Mouse (Mus musculus): ENCODE measurements at regions not wholly inside any gene's neighbourhood (a gene's known extent, or its start where the extent isn't known, plus 50 kb on each side); places are given as distances from the start of the nearest gene placed in this dataset.

GRCm38 (mm10) chr17:67440961-67441360, 86.7 kb upstream of the Ptprm start:
- ATAC-seq (ENCODE audit: insufficient number of reproducible peaks, low FRiP score, low TSS enrichment, low read depth): no peak
- Histone ChIP-seq H3K9me3 (replicated peaks) (peaks cover 6% of the 10 kb centered on the region; the same call in 1 of the 2 replicates), H3K9ac (no peak overlapping the region), H3K36me3 (no peaks in the 10 kb centered on the region), H3K4me1 (no peaks in the 10 kb centered on the region), H3K27me3 (no peaks in the 10 kb centered on the region), H3K4me2 (replicated peaks) (no peak overlapping the region), H3K27ac (replicated peaks) (no peak overlapping the region), H3K4me3 (replicated peaks) (no peak overlapping the region)
- 71% methylated on average over 2 of the region's 2 CpGs for WGBS

DNA sequence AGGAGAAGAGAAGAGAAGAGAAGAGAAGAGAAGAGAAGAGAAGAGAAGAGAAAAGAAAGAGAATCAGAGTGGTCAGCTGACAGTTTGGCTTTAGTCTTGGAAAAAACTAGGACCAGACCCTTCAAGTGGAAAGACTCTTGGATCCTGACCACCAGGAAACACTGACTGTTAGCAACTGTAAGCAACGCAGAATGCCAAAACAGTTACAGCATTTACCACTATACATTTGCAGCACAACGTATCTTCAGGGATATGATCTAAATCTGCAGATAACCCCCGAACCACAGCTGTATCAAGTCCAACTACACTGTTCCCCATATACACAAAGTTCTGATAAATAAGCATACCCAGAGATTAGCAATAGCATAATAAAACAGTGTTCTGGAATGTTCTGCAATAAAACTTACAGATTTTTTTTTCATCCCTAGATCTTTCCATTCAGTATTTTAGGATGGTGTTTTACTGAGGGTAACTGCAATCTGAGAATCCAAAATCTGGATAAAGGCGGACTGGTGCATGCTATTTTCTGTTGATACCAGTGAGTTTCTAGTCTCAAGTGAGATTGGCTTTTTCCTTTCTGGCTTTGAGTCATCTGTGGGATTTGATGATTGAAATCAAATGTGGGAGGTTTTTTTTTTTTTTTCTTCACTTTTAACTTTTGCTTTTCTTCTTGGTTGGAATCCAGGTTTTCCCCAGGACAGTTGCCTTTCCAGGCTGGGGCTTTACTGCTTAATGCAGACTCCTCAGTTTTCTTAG, 65.9 kb upstream of the Ptprm start:
- Histone ChIP-seq H3K36me3 (no peaks in the 10 kb centered on the region), H3K27me3 (no peaks in the 10 kb centered on the region), H3K4me2 (replicated peaks) (no peak overlapping the region), H3K9me3 (replicated peaks) (no peaks in the 10 kb centered on the region), H3K27ac (replicated peaks) (no peak overlapping the region), H3K4me1 (no peaks in the 10 kb centered on the region), H3K9ac (no peak overlapping the region), H3K4me3 (replicated peaks) (no peak overlapping the region)
- 51% methylated on average over 4 of the region's 4 CpGs for WGBS
- no peak for ATAC-seq (ENCODE audit: insufficient number of reproducible peaks, low FRiP score, low TSS enrichment, low read depth)

DNA sequence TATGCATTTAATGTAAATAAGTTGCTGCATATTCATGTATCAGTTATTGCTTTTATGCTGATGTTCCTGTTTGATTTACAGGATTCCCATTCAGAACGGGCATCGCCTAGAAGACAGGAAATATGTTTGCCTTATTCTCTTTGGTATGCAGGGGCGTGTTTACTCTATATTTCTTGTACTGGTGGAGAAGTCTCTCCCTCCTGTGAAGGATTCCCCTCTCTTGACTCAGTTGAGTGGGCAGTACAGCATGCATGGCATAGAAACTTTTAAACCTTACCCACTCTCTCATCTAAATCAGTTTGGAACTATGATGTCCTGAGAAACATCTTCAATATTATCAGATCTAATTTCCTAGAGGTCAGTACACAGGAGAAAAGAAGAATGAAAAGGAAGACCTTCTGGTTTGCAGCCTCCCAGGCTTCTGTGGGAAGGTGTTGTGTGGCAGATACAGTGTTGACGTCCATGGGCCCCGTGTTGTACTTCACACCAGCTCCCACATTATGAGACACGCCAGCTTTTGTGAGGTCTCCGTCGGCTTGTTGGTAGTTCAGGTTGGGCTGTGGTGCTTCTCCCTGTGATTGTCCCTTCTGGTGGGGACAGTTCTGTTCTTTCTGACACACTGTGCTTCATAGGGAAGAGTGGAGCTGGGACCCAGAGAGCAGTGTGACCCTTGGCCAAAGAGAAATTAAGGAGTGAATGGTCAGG, 58.4 kb upstream of the Ptprm start:
- no peaks in the 10 kb centered on the region for H3K9me3 ChIP-seq (replicated peaks)
- H3K4me3 ChIP-seq (replicated peaks): no peak overlapping the region
- ATAC-seq (ENCODE audit: insufficient number of reproducible peaks, low FRiP score, low TSS enrichment, low read depth): no peak
- H3K27me3 ChIP-seq: no peaks in the 10 kb centered on the region
- H3K4me2 ChIP-seq (replicated peaks): no peak overlapping the region
- H3K4me1 ChIP-seq: no peaks in the 10 kb centered on the region
- no peaks in the 10 kb centered on the region for H3K36me3 ChIP-seq
- no peak overlapping the region for H3K9ac ChIP-seq
- WGBS: 82% methylated on average over 8 of the region's 8 CpGs
- H3K27ac ChIP-seq (replicated peaks): no peak overlapping the region

DNA sequence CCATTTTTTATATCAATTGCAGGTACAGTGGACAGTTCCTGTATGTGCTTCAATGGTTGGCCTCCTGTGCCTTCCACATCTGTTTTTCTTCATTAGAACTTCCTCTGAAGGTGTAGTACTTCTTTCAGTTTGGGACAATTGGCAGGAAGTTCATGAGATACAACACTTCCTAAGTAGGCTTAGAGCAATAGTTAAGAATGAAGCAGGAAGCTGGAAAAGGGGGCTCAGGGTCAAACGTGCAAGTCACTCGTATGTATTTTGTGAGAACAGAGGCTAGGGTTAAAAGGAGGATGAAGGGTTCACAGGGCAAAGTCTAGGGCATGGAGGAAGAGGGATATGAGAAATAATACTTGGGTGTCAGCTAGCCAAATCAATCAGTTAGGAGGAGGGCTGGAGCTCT, 55.7 kb upstream of the Ptprm start:
- WGBS: 83% methylated on average over 2 of the region's 2 CpGs

DNA sequence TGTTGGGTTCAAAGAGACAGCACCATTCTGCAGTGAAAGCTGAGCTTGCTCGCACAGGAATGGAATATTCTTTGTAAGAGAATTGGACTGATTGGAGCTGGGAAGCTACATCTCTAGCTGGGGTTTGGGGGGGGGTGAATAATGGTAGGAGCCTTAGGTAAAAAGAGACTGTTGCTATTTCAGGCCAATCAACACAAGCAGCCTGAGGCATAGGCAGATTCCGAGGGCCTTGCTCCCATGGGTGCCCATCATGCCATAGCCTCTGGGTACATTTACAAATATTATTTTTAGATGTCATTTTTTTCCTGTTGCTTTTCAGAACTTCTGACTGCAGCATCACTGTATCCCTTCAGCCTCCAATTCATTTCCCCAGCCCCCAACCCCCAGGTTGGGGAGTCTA, 51.7 kb upstream of the Ptprm start:
- no peak overlapping the region for H3K27ac ChIP-seq (replicated peaks)
- no peak overlapping the region for H3K4me2 ChIP-seq (replicated peaks)
- no peaks in the 10 kb centered on the region for H3K9me3 ChIP-seq (replicated peaks)
- no peak overlapping the region for H3K9ac ChIP-seq
- whole genome bisulfite sequencing: 61% methylated on average over 2 of the region's 2 CpGs
- no peak overlapping the region for H3K4me3 ChIP-seq (replicated peaks)
- no peaks in the 10 kb centered on the region for H3K27me3 ChIP-seq
- H3K4me1 ChIP-seq: no peaks in the 10 kb centered on the region
- ATAC-seq (ENCODE audit: insufficient number of reproducible peaks, low FRiP score, low TSS enrichment, low read depth): no peak
- no peaks in the 10 kb centered on the region for H3K36me3 ChIP-seq

More for the DNA sequence above, 55.7 kb upstream of the Ptprm start:
- Histone ChIP-seq H3K4me3 (replicated peaks) (no peak overlapping the region), H3K9ac (no peak overlapping the region), H3K9me3 (replicated peaks) (no peaks in the 10 kb centered on the region), H3K4me1 (no peaks in the 10 kb centered on the region), H3K27ac (replicated peaks) (no peak overlapping the region), H3K27me3 (no peaks in the 10 kb centered on the region), H3K36me3 (no peaks in the 10 kb centered on the region), H3K4me2 (replicated peaks) (no peak overlapping the region)
- ATAC-seq (ENCODE audit: insufficient number of reproducible peaks, low FRiP score, low TSS enrichment, low read depth): no peak
